Mouse (Mus musculus) intestine, embryonic 14.5 days (tissue): Measurements from ENCODE around the gene Jam3. TPM values are rescaled to one million over a fixed set of nuclear protein-coding genes. Genes with fewer than 3 reads are reported as not detected.
A peak's percentile ranks its signal among the peaks of the same experiment; 100 is the strongest.

ENCODE experiments used
- ATAC-seq: fragments of 200-750 bp; cut with Nextera tagmentation; replicated peaks from 2 replicates; pipeline ENCODE4 v1.8.0; 2017; ENCODE audit warnings: low read depth, moderate number of reproducible peaks, moderate TSS enrichment, moderate library complexity; ENCODE audit not compliant: low FRiP score, low TSS enrichment
- DNase-seq: peaks from one replicate; pipeline ENCODE4 v3.0.0-alpha.2; 2018; ENCODE audit warnings: low spot score
- H3K27ac ChIP-seq: fragments of 300-500 bp; sonication (generic); 2 replicates; pipeline ENCODE4 v1.5.1; 2014; ENCODE audit warnings: low read depth, mild to moderate bottlenecking, control low read depth
- H3K27me3 ChIP-seq: fragments of 300-500 bp; sonication (generic); replicated peaks from 2 replicates; pipeline ENCODE4 v1.6.1; 2014; ENCODE audit warnings: low read length, control low read depth; ENCODE audit not compliant: control insufficient read depth, insufficient read depth
- H3K36me3 ChIP-seq: fragments of 300-500 bp; sonication (generic); 2 replicates; pipeline ENCODE4 v1.6.1; 2014; ENCODE audit warnings: low read length, control low read depth; ENCODE audit not compliant: control insufficient read depth, insufficient read depth
- H3K4me1 ChIP-seq: fragments of 300-500 bp; sonication (generic); replicated peaks from 2 replicates; pipeline ENCODE4 v1.6.1; 2014; ENCODE audit warnings: low read length, control low read depth, mixed read lengths; ENCODE audit not compliant: control insufficient read depth, insufficient read depth
- H3K4me2 ChIP-seq: fragments of 300-500 bp; sonication (generic); 2 replicates; pipeline ENCODE4 v1.6.1; 2014; ENCODE audit warnings: low read length
- H3K4me3 ChIP-seq: fragments of 300-500 bp; sonication (generic); 2 replicates; pipeline ENCODE4 v1.5.1; 2014; ENCODE audit warnings: low read depth, low read length, control low read depth, mixed read lengths
- H3K9ac ChIP-seq: fragments of 300-500 bp; sonication (generic); 2 replicates; pipeline ENCODE4 v1.6.1; 2014; ENCODE audit warnings: mild to moderate bottlenecking, low read length
- H3K9me3 ChIP-seq: fragments of 300-500 bp; sonication (generic); 2 replicates; pipeline ENCODE4 v1.6.1; 2016; ENCODE audit warnings: low read length, control low read depth; ENCODE audit not compliant: control insufficient read depth
- WGBS: fragments of 180-500 bp; shearing (Covaris S2); extraction: QIAGEN DNeasy Blood & Tissue Kit; methylation state at CpG from one replicate; pipeline ENCODE4 v1.1.7; 2014; 5-methylcytosine and 5-hydroxymethylcytosine counted together
- polyA plus RNA-seq: library from polyadenylated mRNA; unstranded; fragments of >200 nt; fragmentation: Nextera tagmentation; extraction: Ambion mirVana; gene quantifications from 2 replicates; pipeline ENCODE4 v1.2.1, GENCODE M21; 2014

Jam3 gene
- polyA plus RNA-seq, 1 experiment from 2014 or later: 60.0 TPM

GRCm38 (mm10) chr9:27191501-27191981, 36.3 kb upstream of the Jam3 start:
- Histone ChIP-seq H3K4me2 (peak overlapping the region; percentile 56), H3K27me3 (no peaks in the 10 kb centered on the region), H3K9ac (no peak overlapping the region), H3K36me3 (no peaks in the 10 kb centered on the region), H3K9me3 (no peaks in the 10 kb centered on the region), H3K4me3 (peak overlapping the region; percentile 23), H3K4me1 (peaks cover 20% of the 10 kb centered on the region), H3K27ac (peak overlapping the region; percentile 73)
- ATAC-seq (peak; percentile 38), DNase-seq (peak; percentile 73)
- 4% methylated on average over 7 of the region's 7 CpGs for WGBS

GRCm38 (mm10) chr9:27190461-27190860, 35.2 kb upstream of the Jam3 start:
- ATAC-seq (no peak), DNase-seq (no peak)
- Histone ChIP-seq H3K4me1 (peaks cover 20% of the 10 kb centered on the region), H3K27me3 (no peaks in the 10 kb centered on the region), H3K9me3 (no peaks in the 10 kb centered on the region), H3K27ac (no peak overlapping the region), H3K4me3 (no peak overlapping the region), H3K4me2 (no peak overlapping the region), H3K36me3 (no peaks in the 10 kb centered on the region), H3K9ac (no peak overlapping the region)
- 71% methylated on average over 8 of the region's 8 CpGs for WGBS

GRCm38 (mm10) chr9:27189306-27189705, 34.1 kb upstream of the Jam3 start:
- H3K27me3 ChIP-seq: no peaks in the 10 kb centered on the region
- no peak for ATAC-seq
- no peaks in the 10 kb centered on the region for H3K9me3 ChIP-seq
- WGBS: 47% methylated on average over 2 of the region's 2 CpGs
- H3K9ac ChIP-seq: no peak overlapping the region
- no peak overlapping the region for H3K4me2 ChIP-seq
- H3K4me1 ChIP-seq: peaks cover 20% of the 10 kb centered on the region
- no peak for DNase-seq
- no peaks in the 10 kb centered on the region for H3K36me3 ChIP-seq
- H3K4me3 ChIP-seq: no peak overlapping the region
- no peak overlapping the region for H3K27ac ChIP-seq

GRCm38 (mm10) chr9:27188677-27189241, 33.5 kb upstream of the Jam3 start:
- ATAC-seq (no peak), DNase-seq (no peak)
- Histone ChIP-seq H3K27ac (no peak overlapping the region), H3K36me3 (no peaks in the 10 kb centered on the region), H3K4me1 (peaks cover 20% of the 10 kb centered on the region), H3K27me3 (no peaks in the 10 kb centered on the region), H3K4me3 (no peak overlapping the region), H3K9ac (no peak overlapping the region), H3K4me2 (no peak overlapping the region), H3K9me3 (no peaks in the 10 kb centered on the region)
- WGBS: 69% methylated on average over 7 of the region's 7 CpGs

- H3K27ac ChIP-seq: no peak overlapping the region
- H3K4me1 ChIP-seq: peaks cover 6% of the 10 kb centered on the region; the same call in 1 of the 2 replicates
- no peak overlapping the region for H3K4me2 ChIP-seq
- H3K9me3 ChIP-seq: no peaks in the 10 kb centered on the region
- H3K36me3 ChIP-seq: no peaks in the 10 kb centered on the region
- H3K27me3 ChIP-seq: no peaks in the 10 kb centered on the region
- DNase-seq (no peak), ATAC-seq (no peak)
- H3K9ac ChIP-seq: no peak overlapping the region
- H3K4me3 ChIP-seq: no peak overlapping the region
These were observed 30.6 kb upstream of the Jam3 start for GRCm38 (mm10) chr9:27185820-27186219.

- H3K4me1 ChIP-seq: no peaks in the 10 kb centered on the region; the same call in 1 of the 2 replicates
- DNase-seq: no peak
- no peaks in the 10 kb centered on the region for H3K27me3 ChIP-seq
- no peaks in the 10 kb centered on the region for H3K36me3 ChIP-seq
- no peak for ATAC-seq
- 76% methylated on average over 5 of the region's 5 CpGs for WGBS
- no peak overlapping the region for H3K4me2 ChIP-seq
- H3K4me3 ChIP-seq: no peak overlapping the region
- H3K27ac ChIP-seq: no peak overlapping the region
- H3K9me3 ChIP-seq: no peaks in the 10 kb centered on the region
- no peak overlapping the region for H3K9ac ChIP-seq
These were observed 26.9 kb upstream of the Jam3 start for GRCm38 (mm10) chr9:27182087-27182486.

GRCm38 (mm10) chr9:27180492-27180891, 25.3 kb upstream of the Jam3 start:
- Histone ChIP-seq H3K4me2 (no peak overlapping the region), H3K9ac (no peak overlapping the region), H3K27ac (no peak overlapping the region), H3K9me3 (no peaks in the 10 kb centered on the region), H3K27me3 (no peaks in the 10 kb centered on the region), H3K36me3 (no peaks in the 10 kb centered on the region), H3K4me1 (no peaks in the 10 kb centered on the region), H3K4me3 (no peak overlapping the region)
- ATAC-seq: no peak
- WGBS: 49% methylated on average over 3 of the region's 3 CpGs
- no peak for DNase-seq

GRCm38 (mm10) chr9:27178935-27179334, 23.7 kb upstream of the Jam3 start:
- H3K4me3 ChIP-seq: no peak overlapping the region
- H3K36me3 ChIP-seq: no peaks in the 10 kb centered on the region
- WGBS: 70% methylated on average over 4 of the region's 4 CpGs
- DNase-seq (no peak), ATAC-seq (no peak)
- H3K27me3 ChIP-seq: no peaks in the 10 kb centered on the region
- H3K4me1 ChIP-seq: no peaks in the 10 kb centered on the region
- no peak overlapping the region for H3K9ac ChIP-seq
- no peaks in the 10 kb centered on the region for H3K9me3 ChIP-seq
- no peak overlapping the region for H3K27ac ChIP-seq
- no peak overlapping the region for H3K4me2 ChIP-seq

- H3K36me3 ChIP-seq: no peaks in the 10 kb centered on the region
- H3K9ac ChIP-seq: no peak overlapping the region
- H3K4me2 ChIP-seq: no peak overlapping the region
- WGBS: 0% methylated on average over 2 of the region's 2 CpGs
- H3K27me3 ChIP-seq: no peaks in the 10 kb centered on the region
- no peaks in the 10 kb centered on the region for H3K4me1 ChIP-seq
- DNase-seq: no peak
- H3K4me3 ChIP-seq: no peak overlapping the region
- peak; percentile 81 for ATAC-seq
- no peak overlapping the region for H3K27ac ChIP-seq
- H3K9me3 ChIP-seq: no peaks in the 10 kb centered on the region
These were observed 20.9 kb upstream of the Jam3 start for GRCm38 (mm10) chr9:27176154-27176553.
